Comparison of ENCODE assay signal across 19 mouse cellular contexts in the genomic region with DNA sequence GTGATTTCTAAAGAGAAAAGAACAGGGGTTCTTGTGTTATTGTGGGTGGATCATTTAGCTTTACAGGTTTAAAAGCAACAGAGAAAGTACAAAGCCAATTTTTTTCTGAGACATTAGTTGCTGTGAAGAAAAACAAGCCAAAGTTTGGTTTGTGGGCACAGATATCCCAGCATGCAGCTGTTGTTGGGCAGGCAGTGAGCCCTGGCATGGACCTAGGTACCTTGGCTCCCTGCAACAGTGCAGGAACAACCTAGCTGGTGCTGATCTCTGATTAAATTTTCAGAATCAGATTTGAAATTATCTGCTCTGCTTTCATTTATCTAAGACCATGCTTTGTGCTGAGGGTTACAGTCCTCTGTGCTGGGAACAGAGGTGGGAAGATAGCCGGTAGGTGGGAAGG.
"Had no signal": no experiment of that assay in that cellular context is flagged by ENCODE, and none has a peak within 500 bp of the region (broad histone marks: within the 10 kb centered on the region; RNA-seq: fewer than 3 reads in every experiment).

No protein-coding gene starts in this region.

- H3K27me3 ChIP-seq: intestine, embryonic 15.5 days; kidney, embryonic 15.5 days; limb, embryonic 12.5 days; limb, embryonic 15.5 days; liver, embryonic 13.5 days; midbrain, embryonic 13.5 days; neural tube, embryonic 12.5 days had no signal

- DNase-seq: kidney, adult 11 months; kidney, adult 8-10 months; kidney, postnatal 14 days; left cerebral cortex, postnatal 4 days; liver, embryonic 13.5 days; lung, embryonic 14.5 days; retina, postnatal 1 day; right cerebral cortex, postnatal 25 days; spleen, adult 18-20 months; thymus, postnatal 25 days had no signal

- H3K9ac ChIP-seq: intestine, embryonic 15.5 days; kidney, embryonic 15.5 days; limb, embryonic 12.5 days; limb, embryonic 15.5 days; liver, embryonic 13.5 days; lung, embryonic 14.5 days; midbrain, embryonic 13.5 days; neural tube, embryonic 12.5 days had no signal

- H3K36me3 ChIP-seq: intestine, embryonic 15.5 days; kidney, embryonic 15.5 days; limb, embryonic 12.5 days; limb, embryonic 15.5 days; liver, embryonic 13.5 days; midbrain, embryonic 10.5 days; midbrain, embryonic 13.5 days; neural tube, embryonic 12.5 days had no signal

- H3K27ac ChIP-seq: intestine, embryonic 15.5 days; limb, embryonic 12.5 days; limb, embryonic 15.5 days; liver, embryonic 13.5 days; midbrain, embryonic 10.5 days; midbrain, embryonic 13.5 days; neural tube, embryonic 12.5 days had no signal

- H3K4me1 ChIP-seq: intestine, embryonic 15.5 days; kidney, embryonic 15.5 days; limb, embryonic 12.5 days; limb, embryonic 15.5 days; liver, embryonic 13.5 days had no signal

- ATAC-seq: intestine, embryonic 15.5 days; midbrain, embryonic 13.5 days; midbrain, embryonic 16.5 days had no signal

- H3K4me2 ChIP-seq: intestine, embryonic 15.5 days; kidney, embryonic 15.5 days; limb, embryonic 12.5 days; limb, embryonic 15.5 days; liver, embryonic 13.5 days; lung, embryonic 14.5 days; midbrain, embryonic 13.5 days; neural tube, embryonic 12.5 days had no signal

- H3K4me3 ChIP-seq: intestine, embryonic 15.5 days; kidney, embryonic 15.5 days; limb, embryonic 12.5 days; limb, embryonic 15.5 days; liver, embryonic 13.5 days; megakaryocyte, embryonic 14.5 days; midbrain, embryonic 10.5 days; midbrain, embryonic 13.5 days; neural tube, embryonic 12.5 days had no signal

- H3K9me3 ChIP-seq: intestine, embryonic 15.5 days; kidney, embryonic 15.5 days; limb, embryonic 12.5 days; limb, embryonic 15.5 days; liver, embryonic 13.5 days; megakaryocyte, embryonic 14.5 days; midbrain, embryonic 10.5 days; midbrain, embryonic 13.5 days; neural tube, embryonic 12.5 days had no signal
